Mouse (Mus musculus): ENCODE data around the gene 1700122O11Rik. TPM values are rescaled to one million over a fixed set of nuclear protein-coding genes. Genes with fewer than 3 reads are reported as not detected.

Gene 1700122O11Rik
- total RNA-seq, 2 experiments from 2014 or later = not detected

GRCm38 (mm10) chr17:48029241-48029640 lies 8.9 kb downstream of the 1700122O11Rik start:
- intact Hi-C loops (cut with DNase I) = no loop called here
- no peak for DNase-seq

- intact Hi-C loops (cut with DNase I) = no loop called here
- no peak for DNase-seq
These were observed 9.8 kb downstream of the 1700122O11Rik start for GRCm38 (mm10) chr17:48028250-48028649.

- intact Hi-C loops (cut with DNase I) = no loop called here
- no peak for DNase-seq
These were observed 10.4 kb downstream of the 1700122O11Rik start for GRCm38 (mm10) chr17:48027677-48028076.

- intact Hi-C loops (cut with DNase I) = no loop called here
- DNase-seq = no peak
These were observed 11.1 kb downstream of the 1700122O11Rik start for GRCm38 (mm10) chr17:48027019-48027418.

- peak in 1 of 2 experiments; percentile 28 for DNase-seq
These were observed 14.0 kb downstream of the 1700122O11Rik start for GRCm38 (mm10) chr17:48024045-48024444.

GRCm38 (mm10) chr17:48019585-48019984 lies 18.5 kb downstream of the 1700122O11Rik start:
- DNase-seq = no peak
- intact Hi-C loops (cut with DNase I) = no loop called here

More at GRCm38 (mm10) chr17:48024045-48024444, 14.0 kb downstream of the 1700122O11Rik start:
- intact Hi-C loops (cut with DNase I) = no loop called here

GRCm38 (mm10) chr17:48016566-48016965 lies 21.5 kb downstream of the 1700122O11Rik start:
- no peak for DNase-seq
- intact Hi-C loops (cut with DNase I) = no loop called here

- intact Hi-C loops (cut with DNase I) = no loop called here
- no peak for DNase-seq
These were observed 25.5 kb downstream of the 1700122O11Rik start for GRCm38 (mm10) chr17:48012561-48012960.

- DNase-seq = no peak
- intact Hi-C loops (cut with DNase I) = no loop called here
These were observed 27.0 kb downstream of the 1700122O11Rik start for GRCm38 (mm10) chr17:48011105-48011504.

GRCm38 (mm10) chr17:48010283-48010682 lies 27.8 kb downstream of the 1700122O11Rik start:
- no peak for DNase-seq
- intact Hi-C loops (cut with DNase I) = no loop called here

GRCm38 (mm10) chr17:48005816-48006215 lies 32.3 kb downstream of the 1700122O11Rik start:
- no peak for DNase-seq
- intact Hi-C loops (cut with DNase I) = no loop called here

- intact Hi-C loops (cut with DNase I) = no loop called here
- no peak for DNase-seq
These were observed 33.0 kb downstream of the 1700122O11Rik start for GRCm38 (mm10) chr17:48005091-48005490.

GRCm38 (mm10) chr17:48004619-48005018 lies 33.5 kb downstream of the 1700122O11Rik start:
- DNase-seq = no peak
- intact Hi-C loops (cut with DNase I) = no loop called here

GRCm38 (mm10) chr17:48002486-48002885 lies 35.6 kb downstream of the 1700122O11Rik start:
- DNase-seq = no peak
- intact Hi-C loops (cut with DNase I) = no loop called here

GRCm38 (mm10) chr17:48001586-48002361 lies 36.3 kb downstream of the 1700122O11Rik start:
- DNase-seq = peak; percentile 44 to 60
- intact Hi-C loops (cut with DNase I) = loop anchor here (2.0 kb wide), 1 partner anchor 75 kb away; no protein-coding TSS in a partner anchor

- no peak for DNase-seq
- intact Hi-C loops (cut with DNase I) = loop anchor here (2.0 kb wide), 1 partner anchor 74 kb away; no protein-coding TSS in a partner anchor
These were observed 36.9 kb downstream of the 1700122O11Rik start for GRCm38 (mm10) chr17:48001157-48001556.

- DNase-seq = no peak
- intact Hi-C loops (cut with DNase I) = loop anchor here (2.0 kb wide), 1 partner anchor 73 kb away; no protein-coding TSS in a partner anchor
These were observed 38.3 kb downstream of the 1700122O11Rik start for GRCm38 (mm10) chr17:47999812-48000211.

- intact Hi-C loops (cut with DNase I) = no loop called here
- no peak for DNase-seq
These were observed 38.7 kb downstream of the 1700122O11Rik start for GRCm38 (mm10) chr17:47999403-47999802.

- intact Hi-C loops (cut with DNase I) = no loop called here
- no peak for DNase-seq
These were observed 40.3 kb downstream of the 1700122O11Rik start for GRCm38 (mm10) chr17:47997806-47998205.

GRCm38 (mm10) chr17:47990392-47991123 lies 47.5 kb downstream of the 1700122O11Rik start:
- no peak for DNase-seq
- intact Hi-C loops (cut with DNase I) = no loop called here

GRCm38 (mm10) chr17:47989951-47990378 lies 48.1 kb downstream of the 1700122O11Rik start:
- intact Hi-C loops (cut with DNase I) = no loop called here
- no peak for DNase-seq
